Mouse (Mus musculus) liver, embryonic 18 days (tissue): ENCODE measurements around the gene Cox17. TPM values are rescaled to one million over a fixed set of nuclear protein-coding genes. Genes with fewer than 3 reads are reported as not detected.

Source experiments
- polyA plus RNA-seq: library from polyadenylated mRNA; depleted of rRNA; stranded (reverse); fragments of >200 nt; gene quantifications from 2 replicates; pipeline ENCODE4 v1.2.3, GENCODE M21; 2012; rRNA removed

Cox17 gene
- 150 and 164 TPM in 2 replicates for polyA plus RNA-seq

DNA sequence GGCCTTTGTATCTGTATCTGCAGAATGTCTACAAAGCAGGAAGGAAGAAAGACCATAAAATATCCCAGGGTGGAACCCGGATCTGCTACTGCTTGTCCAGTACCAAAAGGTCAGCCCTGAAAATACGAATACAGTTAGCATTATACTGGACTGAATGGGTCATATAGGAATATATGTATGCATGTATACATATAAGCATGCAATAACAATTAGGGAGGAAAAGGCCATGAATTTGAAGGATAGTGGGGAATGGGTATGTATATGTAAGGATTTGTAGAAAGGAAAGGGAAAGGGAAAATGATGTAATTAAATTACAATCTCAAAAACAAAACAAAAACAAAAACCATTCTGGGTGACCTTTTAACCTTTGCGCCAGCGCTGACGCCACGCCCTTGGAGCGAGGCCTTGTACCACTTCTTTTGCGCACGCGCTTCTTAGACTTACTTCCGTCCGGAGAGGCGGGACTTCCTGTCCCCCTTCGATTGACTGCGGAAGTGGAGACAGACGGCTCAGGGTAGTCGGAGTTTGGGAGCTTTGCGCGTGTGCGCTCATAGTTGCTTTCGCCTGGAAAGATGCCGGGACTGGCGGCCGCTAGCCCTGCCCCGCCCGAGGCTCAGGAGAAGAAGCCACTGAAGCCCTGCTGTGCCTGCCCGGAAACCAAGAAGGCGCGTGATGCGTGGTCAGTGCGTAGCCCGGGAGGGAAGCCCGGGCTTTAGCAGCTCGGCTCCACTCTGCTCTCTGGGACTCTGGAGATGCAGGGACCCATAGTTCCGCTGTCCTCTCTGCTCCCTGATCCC, at the start of gene Cox17, which contains the start of gene Gm21987:
Gene Cox17 (plus strand): TSS at position 463 of the 797 bp plus-strand sequence.
Gene Gm21987 (plus strand): TSS at position 512 of the 797 bp plus-strand sequence.

DNA sequence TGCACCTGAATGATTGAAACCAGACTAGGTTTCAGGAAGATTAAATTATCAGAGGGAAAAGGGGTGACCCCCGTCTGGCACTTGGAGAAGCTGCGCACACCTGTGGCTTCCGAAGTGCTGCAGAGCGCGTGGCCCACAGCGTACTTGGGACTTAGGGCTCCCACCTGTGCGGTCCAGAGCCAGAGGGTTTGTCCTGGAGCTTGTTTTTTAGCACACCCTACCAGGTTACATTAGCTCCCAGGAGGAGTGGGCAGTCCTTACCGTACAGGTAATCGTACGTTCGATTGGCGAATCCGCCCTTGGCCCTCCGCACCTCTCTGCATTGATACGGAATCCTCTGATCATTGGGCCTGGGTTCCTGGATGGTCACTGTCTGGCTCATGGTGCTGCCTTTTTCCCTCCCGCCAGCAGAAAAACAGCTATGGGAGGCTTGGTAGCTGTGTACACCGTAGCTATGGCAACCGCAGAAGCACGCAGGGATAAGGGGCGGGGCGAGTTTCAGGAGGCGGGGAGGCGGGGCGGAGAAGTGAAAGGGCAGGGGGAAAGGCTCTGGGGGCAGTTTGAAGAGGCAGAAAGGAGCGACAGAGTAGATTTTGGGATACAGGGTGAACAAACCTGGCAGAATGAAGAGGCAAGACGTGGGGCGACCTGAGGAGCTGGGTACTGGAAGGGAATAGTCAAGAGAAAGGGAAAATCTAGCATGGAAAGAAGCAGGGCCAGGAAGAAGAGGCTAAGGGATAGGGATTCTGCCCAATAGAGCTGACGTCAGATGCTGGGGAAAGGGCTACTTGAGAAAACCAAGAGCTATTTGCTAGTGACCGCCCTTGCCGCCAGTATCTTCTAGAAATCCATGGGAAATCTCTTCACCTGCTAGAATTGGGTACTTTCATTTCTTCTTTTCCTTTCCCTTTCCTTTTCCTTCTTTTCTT, 5.1 kb upstream of the Cox17 start, which contains the start of gene Maats1:
Gene Maats1 (minus strand): TSS at position 748 of the 929 bp plus-strand sequence.

DNA sequence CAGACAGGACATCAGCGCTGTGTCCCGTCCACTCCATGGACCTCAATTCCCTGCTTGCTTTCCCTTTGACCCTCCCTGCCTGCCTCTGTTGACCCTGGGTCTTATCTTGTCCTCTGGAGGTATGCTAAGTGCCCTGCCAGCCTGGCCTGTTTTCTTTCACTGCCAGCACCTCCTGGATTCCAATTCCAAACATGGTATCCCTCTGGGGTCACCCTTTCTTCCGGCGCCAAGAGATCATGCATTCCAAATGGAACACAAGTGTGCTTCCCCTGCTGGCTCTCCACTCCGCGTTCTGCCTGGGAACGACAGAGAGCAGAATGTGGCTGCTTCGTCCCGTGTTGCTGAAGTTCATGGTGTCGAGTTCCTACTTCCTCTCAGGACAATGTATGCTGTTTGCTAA, 15.1 kb downstream of the Cox17 start, which contains the start of gene Popdc2:
Gene Popdc2 (plus strand): TSS at position 277 of the 400 bp plus-strand sequence.

Other genes with a start within 250 kb of the Cox17 start
- gene Nr1i2, start 52.2 kb upstream of the Cox17 start, polyA plus RNA-seq: 19.0 and 20.4 TPM in 2 replicates
- 0.02 and 0.04 TPM in 2 replicates for gene Maats1, start 4.8 kb upstream of the Cox17 start, polyA plus RNA-seq
- not detected in 2 replicates for gene Gm21987, start within 50 bp of the Cox17 start, polyA plus RNA-seq
- gene Popdc2, start 15.2 kb downstream of the Cox17 start, polyA plus RNA-seq: 9.8 and 10.6 TPM in 2 replicates
- gene Pla1a, start 86.2 kb downstream of the Cox17 start, polyA plus RNA-seq: 51.4 and 52.5 TPM in 2 replicates
- gene Adprh, start 105.7 kb downstream of the Cox17 start, polyA plus RNA-seq: 11.0 and 11.5 TPM in 2 replicates
- gene Cd80, start 108.6 kb downstream of the Cox17 start, polyA plus RNA-seq: 0.68 and 0.71 TPM in 2 replicates
- gene Timmdc1, start 175.7 kb downstream of the Cox17 start, polyA plus RNA-seq: 7.9 and 8.6 TPM in 2 replicates
- 5.7 and 6.2 TPM in 2 replicates for gene Poglut1, start 203.3 kb downstream of the Cox17 start, polyA plus RNA-seq
- gene Tmem39a, start 211.7 kb downstream of the Cox17 start, polyA plus RNA-seq: 36.9 and 44.6 TPM in 2 replicates